Mouse (Mus musculus) left cerebral cortex, postnatal 25 days (tissue): Measurements from ENCODE around the gene Pdk1. TPM values are rescaled to one million over a fixed set of nuclear protein-coding genes. Genes with fewer than 3 reads are reported as not detected.
"Not testable (repeated sequence)": the region's sequence is repeated elsewhere in the genome, so short reads cannot be mapped to it uniquely, and the experiment has no call there.

Experiments
- DNase-seq, 2 experiments: peaks; one replicate each; pipeline ENCODE4 v3.0.0; 2022; ENCODE audit warnings: low spot score in 2 of 2, mixed read lengths in 1 of 2
- intact Hi-C: fragments of 180-260 bp; cut with DNase I; formaldehyde crosslinking; loops from one replicate; pipeline ENCODE4 v1.15.1; 2025
- total RNA-seq, 2 experiments: library from RNA; stranded (reverse); gene quantifications; 2 replicates each; pipeline ENCODE4 v1.2.3; 2021

The Pdk1 gene
- total RNA-seq, 2 experiments from 2014 or later: 47.5 to 49.1 TPM

DNA sequence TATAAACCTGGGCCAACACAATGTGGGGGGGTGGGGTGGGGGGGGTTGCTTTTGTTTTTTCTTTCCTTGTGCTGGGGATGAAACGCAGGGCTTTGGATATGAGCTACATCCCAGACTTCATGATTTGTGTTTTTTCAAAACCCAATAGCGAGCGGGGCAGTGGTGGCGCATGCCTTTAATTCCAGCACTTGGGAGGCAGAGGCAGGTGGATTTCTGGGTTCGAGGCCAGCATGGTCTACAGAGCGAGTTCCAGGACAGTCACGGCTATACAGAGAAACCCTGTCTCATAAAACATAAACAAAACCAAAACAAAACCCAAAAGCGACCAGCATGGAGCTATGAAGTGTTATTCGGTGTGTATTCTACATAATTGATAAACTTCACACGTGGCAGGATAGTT lies 883 bp upstream of the Pdk1 start:
- DNase-seq: no peak
- intact Hi-C loops: no loop called here

GRCm38 (mm10) chr2:71873474-71874322 lies 674 bp downstream of the Pdk1 start:
- DNase-seq: peak in 1 of 2 experiments; percentile 44
- intact Hi-C loops: no loop called here

GRCm38 (mm10) chr2:71874422-71874821 lies 1.4 kb downstream of the Pdk1 start:
- intact Hi-C loops: no loop called here
- no peak for DNase-seq

DNA sequence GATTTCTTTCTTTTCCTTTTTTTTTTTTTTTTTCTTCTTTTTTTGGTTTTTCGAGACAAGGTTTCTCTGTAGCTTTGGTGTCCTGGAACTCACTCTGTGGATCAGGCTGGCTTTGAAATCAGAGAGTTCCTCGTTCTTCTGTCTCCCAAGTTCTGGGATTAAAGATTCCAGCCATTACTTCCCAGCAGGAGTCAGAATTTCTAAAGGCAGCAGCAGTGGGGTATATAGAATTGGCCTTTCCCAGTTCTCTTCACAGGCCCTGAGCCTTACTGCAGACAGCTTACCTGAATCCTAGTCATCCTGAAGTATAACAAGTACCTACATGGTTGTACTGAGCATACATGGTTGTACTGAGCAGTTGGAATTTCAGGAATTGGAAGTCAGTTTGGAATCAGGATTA lies 1.8 kb downstream of the Pdk1 start:
- no peak for DNase-seq
- intact Hi-C loops: no loop called here

- intact Hi-C loops: no loop called here
- DNase-seq: no peak
Measured at GRCm38 (mm10) chr2:71877865-71878264, 4.8 kb downstream of the Pdk1 start.

DNA sequence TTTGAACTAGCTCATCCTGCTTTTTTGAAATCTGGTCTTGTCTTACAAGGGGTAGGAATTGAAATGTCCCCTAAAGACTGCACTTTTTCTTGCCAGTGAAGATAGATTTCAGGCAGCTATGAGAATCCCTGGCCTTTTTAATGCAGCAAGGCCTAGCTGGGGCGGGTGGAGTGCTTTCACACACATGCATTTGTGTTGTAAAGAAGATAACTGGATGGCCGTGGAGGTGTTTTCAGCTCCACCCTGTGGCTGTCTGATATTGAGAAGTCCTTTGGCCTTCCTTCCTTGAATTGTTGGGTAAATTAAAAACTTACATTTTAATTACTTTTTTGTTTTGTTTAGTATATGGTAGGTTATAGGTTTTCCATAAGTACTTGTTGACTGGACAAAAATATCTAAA lies 5.4 kb downstream of the Pdk1 start:
- DNase-seq: no peak
- intact Hi-C loops: no loop called here

GRCm38 (mm10) chr2:71878943-71879342 lies 5.9 kb downstream of the Pdk1 start:
- intact Hi-C loops: no loop called here
- DNase-seq: no peak

GRCm38 (mm10) chr2:71882914-71883651 lies 10.1 kb downstream of the Pdk1 start:
- no peak for DNase-seq

GRCm38 (mm10) chr2:71887269-71887668 lies 14.2 kb downstream of the Pdk1 start:
- intact Hi-C loops: no loop called here
- no peak for DNase-seq

More at GRCm38 (mm10) chr2:71882914-71883651, 10.1 kb downstream of the Pdk1 start:
- intact Hi-C loops: no loop called here

GRCm38 (mm10) chr2:71888437-71888836 lies 15.4 kb downstream of the Pdk1 start:
- intact Hi-C loops: no loop called here

DNA sequence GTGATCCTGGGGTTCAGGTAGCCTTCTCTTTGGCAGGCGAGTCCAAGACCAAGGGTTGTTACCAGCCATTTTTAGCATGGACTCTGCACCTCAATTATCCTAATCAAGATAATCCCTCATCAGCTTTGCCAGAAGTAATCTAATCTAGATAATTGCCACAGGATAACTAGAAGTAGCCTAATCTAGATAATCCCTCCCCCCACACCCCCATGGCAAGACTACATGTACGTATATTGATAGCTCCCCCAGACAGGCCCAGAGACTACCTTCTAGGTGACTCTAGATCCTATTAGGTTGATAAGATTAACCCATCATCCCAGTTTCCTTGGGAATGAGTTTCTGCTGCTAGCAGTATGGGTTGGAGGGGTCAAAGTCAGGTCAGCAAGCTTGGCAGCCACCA lies 18.5 kb downstream of the Pdk1 start:
- intact Hi-C loops: no loop called here
- DNase-seq: no peak

More at GRCm38 (mm10) chr2:71888437-71888836, 15.4 kb downstream of the Pdk1 start:
- DNase-seq: no peak

DNA sequence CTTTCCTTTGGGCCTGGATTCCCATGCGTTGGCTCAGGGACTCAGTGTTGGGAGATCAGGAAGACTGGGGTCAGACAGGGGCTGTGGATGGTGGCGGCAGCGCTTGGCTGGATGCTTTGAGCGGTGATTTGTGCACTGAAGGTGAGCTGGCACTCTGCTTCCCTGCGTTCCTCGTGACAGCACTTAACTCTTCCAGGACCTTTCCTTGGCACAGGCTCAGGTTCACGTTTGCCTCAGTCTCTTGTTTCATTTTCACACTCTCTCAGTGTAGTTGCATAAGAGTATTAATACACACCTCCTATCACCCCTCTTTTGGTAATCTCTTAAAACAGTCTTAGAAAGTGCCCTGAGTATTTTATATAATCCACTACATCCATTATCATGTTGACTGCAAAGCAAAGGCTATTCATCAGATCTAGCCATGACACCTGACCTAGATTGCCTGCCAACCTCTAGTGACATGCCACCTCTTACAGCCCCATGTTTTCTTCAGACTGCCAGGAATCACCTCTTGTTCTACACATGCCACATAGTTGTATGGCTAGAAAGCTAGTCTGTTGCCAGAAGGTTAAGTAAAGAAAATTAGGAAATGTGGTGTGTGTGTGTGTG lies 19.8 kb downstream of the Pdk1 start:
- intact Hi-C loops: no loop called here
- DNase-seq: no peak

DNA sequence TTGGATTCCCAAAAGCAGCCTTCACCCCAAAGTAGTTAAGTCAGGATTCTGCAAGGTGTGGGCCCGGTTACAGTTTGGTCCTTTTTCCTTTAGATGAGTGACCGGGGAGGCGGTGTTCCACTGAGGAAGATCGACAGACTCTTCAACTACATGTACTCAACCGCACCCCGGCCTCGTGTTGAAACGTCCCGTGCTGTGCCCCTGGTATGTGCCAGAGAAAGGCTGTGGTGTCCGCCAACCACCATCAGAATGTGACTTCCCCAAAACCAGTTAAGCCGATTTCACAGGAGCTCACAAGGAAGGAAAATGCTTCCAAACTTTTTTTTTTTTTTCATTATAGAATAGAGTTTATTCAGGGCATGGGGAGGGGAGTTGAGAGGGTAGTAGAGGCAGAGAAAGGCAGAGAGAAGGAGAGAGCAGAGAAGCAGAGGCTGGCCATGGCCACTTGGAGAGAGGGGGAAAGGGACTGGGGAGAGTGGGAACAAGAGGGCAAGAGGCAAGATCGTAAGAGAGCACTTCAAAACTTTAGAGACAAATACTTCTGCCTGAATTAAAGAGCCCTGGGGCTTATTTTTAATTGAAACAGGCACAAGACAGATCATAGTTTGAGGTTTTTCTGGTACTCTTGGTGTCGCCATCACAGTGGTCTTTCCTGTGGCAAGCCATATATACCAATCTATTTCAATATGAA lies 22.7 kb downstream of the Pdk1 start:
- DNase-seq: no peak
- intact Hi-C loops: loop anchor here (5.0 kb wide), 2 partner anchors 42 to 142 kb away; no protein-coding TSS in a partner anchor

DNA sequence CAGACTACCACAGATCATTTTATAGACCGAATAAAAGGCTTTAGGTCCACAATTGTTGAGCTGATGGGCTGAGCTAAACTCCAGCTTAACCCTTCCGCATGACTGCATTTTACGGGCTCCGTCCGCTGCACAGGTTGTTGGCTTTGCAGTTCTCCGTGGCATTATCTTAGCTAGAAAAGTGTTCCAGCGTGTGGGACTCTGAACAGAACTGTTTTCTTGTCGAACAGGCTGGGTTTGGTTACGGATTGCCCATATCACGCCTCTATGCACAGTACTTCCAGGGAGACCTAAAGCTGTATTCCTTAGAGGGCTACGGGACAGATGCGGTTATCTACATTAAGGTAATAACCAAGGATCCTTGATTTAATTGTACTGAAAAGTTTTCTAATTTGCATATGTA lies 24.4 kb downstream of the Pdk1 start:
- intact Hi-C loops: loop anchor here (5.0 kb wide), 2 partner anchors 40 to 140 kb away; no protein-coding TSS in a partner anchor
- no peak for DNase-seq

DNA sequence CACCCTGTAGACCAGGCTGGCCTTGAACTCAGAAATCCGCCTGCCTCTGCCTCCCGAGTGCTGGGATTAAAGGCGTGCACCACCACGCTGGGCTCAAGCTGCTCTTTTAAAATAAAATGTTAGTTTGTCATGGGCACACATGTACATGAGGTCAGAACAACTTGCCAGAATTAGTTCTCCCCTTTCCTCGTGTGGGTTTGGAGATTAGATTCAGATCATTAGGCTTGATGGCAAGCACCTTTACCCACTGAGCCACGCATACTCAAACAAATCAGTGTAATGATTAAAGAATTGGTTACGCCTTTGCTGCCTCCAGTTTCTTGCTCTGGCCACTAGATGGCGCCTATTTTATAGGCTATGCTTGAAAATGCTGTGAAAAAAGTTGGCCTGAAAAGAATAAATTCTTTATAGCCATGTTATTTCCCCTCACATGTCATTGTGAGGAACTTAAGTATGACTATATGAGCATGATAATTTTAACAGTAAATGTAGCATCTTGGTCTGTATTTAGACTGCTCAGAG lies 25.4 kb downstream of the Pdk1 start:
- intact Hi-C loops: loop anchor here (5.0 kb wide), 2 partner anchors 39 to 139 kb away; no protein-coding TSS in a partner anchor
- peak; percentile 53 to 54 for DNase-seq

- intact Hi-C loops: loop anchor here (1.0 to 5.0 kb wide), 3 partner anchors 37 to 137 kb away; no protein-coding TSS in a partner anchor
- DNase-seq: no peak
Measured at GRCm38 (mm10) chr2:71899886-71900285, 26.9 kb downstream of the Pdk1 start.

DNA sequence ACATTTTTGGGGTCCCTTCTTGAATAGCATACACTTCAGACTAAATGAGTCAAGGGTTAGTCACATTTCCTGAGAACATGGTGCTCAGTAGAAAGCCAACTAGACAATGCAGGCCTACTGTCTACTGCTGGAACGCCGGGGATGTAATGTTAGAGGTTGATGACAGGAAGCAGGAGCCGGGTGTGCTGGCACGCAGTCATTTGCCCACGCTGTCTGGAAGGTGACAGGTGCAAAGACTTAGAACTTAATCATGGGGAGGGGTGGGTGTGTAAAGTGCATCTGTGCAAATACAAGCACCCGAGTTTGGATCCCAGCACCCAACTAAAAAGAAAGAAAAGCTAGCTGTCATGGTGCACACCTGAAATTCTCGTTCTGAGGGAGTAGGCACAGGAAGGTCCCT lies 32.1 kb downstream of the Pdk1 start:
- intact Hi-C loops: no loop called here
- DNase-seq: no peak

DNA sequence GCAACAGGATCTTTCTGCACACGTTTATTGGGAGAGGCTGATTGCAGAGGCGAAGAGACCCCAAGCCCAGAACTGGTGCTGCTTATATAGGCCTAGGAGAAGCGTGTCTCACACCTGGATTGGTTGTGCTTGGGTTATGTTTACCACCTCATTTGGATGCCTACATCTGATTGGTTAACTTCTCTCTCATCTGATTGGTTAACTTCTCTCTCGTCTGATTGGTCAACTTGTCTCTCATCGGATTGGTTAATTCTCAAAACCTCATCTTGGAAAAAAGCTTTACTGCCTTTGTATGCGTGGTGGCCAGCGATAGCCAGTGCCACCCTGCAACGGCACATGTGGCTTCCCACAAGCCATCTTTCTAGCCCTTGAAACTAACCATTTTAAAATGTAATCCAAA lies 33.3 kb downstream of the Pdk1 start:
- intact Hi-C loops, DNase-seq: not testable (repeated sequence)

GRCm38 (mm10) chr2:71913911-71914310 lies 40.9 kb downstream of the Pdk1 start:
- peak in 1 of 2 experiments; percentile 34 for DNase-seq
- intact Hi-C loops: no loop called here
